Mouse (Mus musculus) olfactory bulb, adult 2 months (tissue): Measurements from ENCODE around the gene Sde2.

Source experiments
- CTCF ChIP-seq: fragments of 200-500 bp; IDR thresholded peaks from 2 replicates; pipeline ENCODE4 v1.5.1; 2012; ENCODE audit warnings: low read depth, mild to moderate bottlenecking, low read length, moderate library complexity; ENCODE audit not compliant: insufficient read depth
- POLR2A ChIP-seq: fragments of 200-500 bp; IDR thresholded peaks from 2 replicates; pipeline ENCODE4 v1.6.1; 2012; ENCODE audit warnings: mild to moderate bottlenecking, low read depth, low read length, moderate library complexity; ENCODE audit not compliant: insufficient read depth

- TF ChIP-seq CTCF (no peak), POLR2A (no peak)
Measured at GRCm38 (mm10) chr1:180822276-180822675, 28.7 kb upstream of the Sde2 start.
